Mouse (Mus musculus): ENCODE results near the gene Sp9. TPM values are rescaled to one million over a fixed set of nuclear protein-coding genes. Genes with fewer than 3 reads are reported as not detected.

Gene Sp9
- total and polyA plus RNA-seq, 3 experiments = 0.55 TPM; not detected in 2

Other genes starting within 250 kb of the Sp9 start
- gene Ola1, start 53.0 kb upstream of the Sp9 start, total RNA-seq (2012; rRNA removed) = 114 and 127 TPM in 2 replicates
- gene Ola1, start 53.0 kb upstream of the Sp9 start, total RNA-seq (2014; rRNA removed) = 175 and 213 TPM in 2 replicates
- 182 TPM in 2 replicates for gene Ola1, start 53.0 kb upstream of the Sp9 start, polyA plus RNA-seq (2012; ENCODE audit: insufficient read length, low read depth)
- gene Scrn3, start 40.7 kb downstream of the Sp9 start, total RNA-seq (2012; rRNA removed) = 6.0 and 6.6 TPM in 2 replicates
- 10.2 and 11.1 TPM in 2 replicates for gene Scrn3, start 40.7 kb downstream of the Sp9 start, total RNA-seq (2014; rRNA removed)
- 14.8 and 19.2 TPM in 2 replicates for gene Scrn3, start 40.7 kb downstream of the Sp9 start, polyA plus RNA-seq (2012; ENCODE audit: insufficient read length, low read depth)
- 4.8 and 5.2 TPM in 2 replicates for gene Cir1, start 40.8 kb downstream of the Sp9 start, total RNA-seq (2012; rRNA removed)
- 3.8 and 4.6 TPM in 2 replicates for gene Cir1, start 40.8 kb downstream of the Sp9 start, total RNA-seq (2014; rRNA removed)
- 14.3 and 15.6 TPM in 2 replicates for gene Cir1, start 40.8 kb downstream of the Sp9 start, polyA plus RNA-seq (2012; ENCODE audit: insufficient read length, low read depth)
- gene Gpr155, start 114.6 kb downstream of the Sp9 start, total RNA-seq (2012; rRNA removed) = 3.2 and 4.4 TPM in 2 replicates
- 3.0 and 4.4 TPM in 2 replicates for gene Gpr155, start 114.6 kb downstream of the Sp9 start, total RNA-seq (2014; rRNA removed)
- gene Gpr155, start 114.6 kb downstream of the Sp9 start, polyA plus RNA-seq (2012; ENCODE audit: insufficient read length, low read depth) = 4.0 and 5.7 TPM in 2 replicates

Measured in CH12.LX (cell line).